Comparison of ENCODE assay signal across 1 mouse cellular context in genomic region chr7:45240109-45240508, GRCm38 (mm10).
TF ChIP-seq lines count a peak whose summit lies in the region.

No protein-coding gene starts in this region.

TF ChIP-seq in ES-E14, 5 proteins besides CTCF, POLR2A, EP300 and RAD21:
- TF ChIP-seq HCFC1 (IDR thresholded peaks at IDR 0.05; ENCODE audit: borderline replicate concordance, insufficient read depth, low read length) = no peak
- no peak for TF ChIP-seq ZNF384 (IDR thresholded peaks at IDR 0.05; ENCODE audit: low read depth, low read length)
- no peak for TF ChIP-seq CHD2 (IDR thresholded peaks at IDR 0.05; ENCODE audit: low read depth, low read length)
- no peak for TF ChIP-seq ZC3H11A (IDR thresholded peaks at IDR 0.05; ENCODE audit: borderline replicate concordance, low read depth, low read length)
- no peak for TF ChIP-seq MAFK (IDR thresholded peaks at IDR 0.05; ENCODE audit: insufficient read depth, low read depth, low read length)
TF ChIP-seq in ES-E14: peak in this region for 0.
